Mouse (Mus musculus): ENCODE measurements at regions not wholly inside any gene's neighbourhood (a gene's known extent, or its start where the extent isn't known, plus 50 kb on each side); places are given as distances from the start of the nearest gene placed in this dataset.

- Histone ChIP-seq H3K4me1 (replicated peaks; ENCODE audit: control insufficient read depth, insufficient read depth, low read length) (no peaks in the 10 kb centered on the region), H3K9me3 (ENCODE audit: control insufficient read depth, low read length) (no peaks in the 10 kb centered on the region), H3K4me3 (ENCODE audit: low read depth, low read length) (no peak overlapping the region), H3K27ac (ENCODE audit: low read depth, low read length) (no peak overlapping the region), H3K27me3 (ENCODE audit: control insufficient read depth, insufficient read depth, low read length) (no peaks in the 10 kb centered on the region), H3K4me2 (replicated peaks; ENCODE audit: low read depth, low read length) (no peak overlapping the region), H3K9ac (ENCODE audit: low read depth, low read length) (no peak overlapping the region), H3K36me3 (ENCODE audit: control insufficient read depth, insufficient read depth, low read length) (no peaks in the 10 kb centered on the region)
- ATAC-seq (ENCODE audit: low FRiP score): no peak
- WGBS: 74% methylated on average over 2 of the region's 2 CpGs
- no peak for DNase-seq (ENCODE audit: low spot score)
These were observed 289.8 kb downstream of the Gm826 start for GRCm38 (mm10) chr2:160044184-160044583.

DNA sequence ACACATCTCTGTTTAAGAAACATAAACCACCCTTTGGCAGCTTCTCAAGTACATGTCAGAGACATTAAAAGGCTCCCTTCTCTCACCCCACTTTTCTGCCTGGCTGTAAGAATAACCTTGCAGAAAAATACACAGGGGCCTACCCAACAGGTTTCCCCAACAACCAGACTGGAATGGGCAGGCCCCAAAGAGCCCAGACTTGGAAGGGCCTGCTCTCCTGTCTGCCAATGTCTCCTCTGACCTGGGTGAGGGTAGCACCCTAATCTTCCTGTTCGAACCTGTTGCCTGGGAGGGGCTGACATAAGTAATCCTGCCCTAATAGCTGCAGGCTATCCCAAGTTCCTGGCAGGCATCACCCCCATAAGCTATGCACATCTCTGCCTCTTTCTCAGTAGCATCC is 304.5 kb downstream of the Gm826 start:
- Histone ChIP-seq H3K4me3 (ENCODE audit: low read depth, low read length) (no peak overlapping the region), H3K4me2 (replicated peaks; ENCODE audit: low read depth, low read length) (no peak overlapping the region), H3K36me3 (ENCODE audit: control insufficient read depth, insufficient read depth, low read length) (no peaks in the 10 kb centered on the region), H3K4me1 (replicated peaks; ENCODE audit: control insufficient read depth, insufficient read depth, low read length) (no peaks in the 10 kb centered on the region), H3K27me3 (ENCODE audit: control insufficient read depth, insufficient read depth, low read length) (no peaks in the 10 kb centered on the region), H3K9me3 (ENCODE audit: control insufficient read depth, low read length) (no peaks in the 10 kb centered on the region), H3K27ac (ENCODE audit: low read depth, low read length) (no peak overlapping the region), H3K9ac (ENCODE audit: low read depth, low read length) (no peak overlapping the region)
- WGBS: 100% methylated on average over 1 of the region's 1 CpGs
- ATAC-seq (ENCODE audit: low FRiP score): no peak
- no peak for DNase-seq (ENCODE audit: low spot score)

DNA sequence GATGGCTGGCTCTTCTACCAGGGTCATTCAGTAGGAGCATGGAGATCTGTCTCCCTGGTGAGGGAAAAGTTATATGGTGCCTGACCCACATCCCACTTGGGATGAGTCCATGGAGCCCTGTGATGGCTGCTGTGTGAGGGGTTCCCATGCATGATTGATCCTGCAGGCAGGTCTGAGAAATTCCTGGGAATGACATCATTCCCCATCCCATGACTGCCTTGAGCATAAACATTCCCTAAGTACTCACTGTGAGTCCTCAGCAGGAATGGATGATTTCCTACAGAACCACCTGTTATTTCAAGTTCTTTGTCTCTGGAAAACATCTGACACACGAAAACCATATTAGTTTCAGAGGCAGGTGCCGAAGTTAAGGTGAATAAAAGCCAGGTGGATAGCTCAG is 305.5 kb downstream of the Gm826 start:
- Histone ChIP-seq H3K4me3 (ENCODE audit: low read depth, low read length) (no peak overlapping the region), H3K4me2 (replicated peaks; ENCODE audit: low read depth, low read length) (no peak overlapping the region), H3K27me3 (ENCODE audit: control insufficient read depth, insufficient read depth, low read length) (no peaks in the 10 kb centered on the region), H3K4me1 (replicated peaks; ENCODE audit: control insufficient read depth, insufficient read depth, low read length) (no peaks in the 10 kb centered on the region), H3K9ac (ENCODE audit: low read depth, low read length) (no peak overlapping the region), H3K36me3 (ENCODE audit: control insufficient read depth, insufficient read depth, low read length) (no peaks in the 10 kb centered on the region), H3K9me3 (ENCODE audit: control insufficient read depth, low read length) (no peaks in the 10 kb centered on the region), H3K27ac (ENCODE audit: low read depth, low read length) (no peak overlapping the region)
- no peak for DNase-seq (ENCODE audit: low spot score)
- ATAC-seq (ENCODE audit: low FRiP score): no peak
- 85% methylated on average over 2 of the region's 2 CpGs for WGBS

DNA sequence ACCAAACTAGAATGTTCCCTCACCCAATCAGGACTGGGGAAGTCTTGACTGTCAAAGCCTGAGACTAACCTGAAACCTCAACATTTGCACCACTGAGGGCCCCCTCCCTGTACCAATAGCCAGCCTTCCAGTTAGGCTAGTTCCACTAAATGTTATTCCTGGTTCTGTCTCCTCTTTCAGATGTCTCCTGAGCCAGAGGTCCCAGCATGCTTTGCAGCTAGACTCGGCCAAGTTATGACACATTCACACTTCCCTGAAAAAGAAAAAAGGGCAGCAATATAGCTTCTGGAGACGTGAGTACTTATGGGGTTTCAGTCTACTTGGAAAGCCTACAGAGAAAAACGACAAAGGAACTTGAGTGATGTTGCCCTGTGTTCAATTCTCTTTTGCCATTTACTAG is 308.1 kb downstream of the Gm826 start:
- no peak overlapping the region for H3K9ac ChIP-seq (ENCODE audit: low read depth, low read length)
- H3K36me3 ChIP-seq (ENCODE audit: control insufficient read depth, insufficient read depth, low read length): no peaks in the 10 kb centered on the region
- no peaks in the 10 kb centered on the region for H3K4me1 ChIP-seq (replicated peaks; ENCODE audit: control insufficient read depth, insufficient read depth, low read length)
- DNase-seq (ENCODE audit: low spot score) (no peak), ATAC-seq (ENCODE audit: low FRiP score) (no peak)
- no peaks in the 10 kb centered on the region for H3K9me3 ChIP-seq (ENCODE audit: control insufficient read depth, low read length)
- H3K27ac ChIP-seq (ENCODE audit: low read depth, low read length): no peak overlapping the region
- 83% methylated on average over 3 of the region's 3 CpGs for WGBS
- H3K27me3 ChIP-seq (ENCODE audit: control insufficient read depth, insufficient read depth, low read length): no peaks in the 10 kb centered on the region
- H3K4me3 ChIP-seq (ENCODE audit: low read depth, low read length): no peak overlapping the region
- H3K4me2 ChIP-seq (replicated peaks; ENCODE audit: low read depth, low read length): no peak overlapping the region

- no peak overlapping the region for H3K4me3 ChIP-seq (ENCODE audit: low read depth, low read length)
- no peaks in the 10 kb centered on the region for H3K9me3 ChIP-seq (ENCODE audit: control insufficient read depth, low read length)
- no peak overlapping the region for H3K9ac ChIP-seq (ENCODE audit: low read depth, low read length)
- 75% methylated on average over 4 of the region's 4 CpGs for WGBS
- H3K27ac ChIP-seq (ENCODE audit: low read depth, low read length): no peak overlapping the region
- H3K4me2 ChIP-seq (replicated peaks; ENCODE audit: low read depth, low read length): no peak overlapping the region
- no peaks in the 10 kb centered on the region for H3K27me3 ChIP-seq (ENCODE audit: control insufficient read depth, insufficient read depth, low read length)
- H3K4me1 ChIP-seq (replicated peaks; ENCODE audit: control insufficient read depth, insufficient read depth, low read length): no peaks in the 10 kb centered on the region
- ATAC-seq (ENCODE audit: low FRiP score) (no peak), DNase-seq (ENCODE audit: low spot score) (no peak)
- no peaks in the 10 kb centered on the region for H3K36me3 ChIP-seq (ENCODE audit: control insufficient read depth, insufficient read depth, low read length)
These were observed 312.4 kb downstream of the Gm826 start for GRCm38 (mm10) chr2:160021541-160021940.

- no peak overlapping the region for H3K27ac ChIP-seq (ENCODE audit: low read depth, low read length)
- no peak for ATAC-seq (ENCODE audit: low FRiP score)
- no peak for DNase-seq (ENCODE audit: low spot score)
- H3K27me3 ChIP-seq (ENCODE audit: control insufficient read depth, insufficient read depth, low read length): no peaks in the 10 kb centered on the region
- H3K9me3 ChIP-seq (ENCODE audit: control insufficient read depth, low read length): no peaks in the 10 kb centered on the region
- no peaks in the 10 kb centered on the region for H3K4me1 ChIP-seq (replicated peaks; ENCODE audit: control insufficient read depth, insufficient read depth, low read length)
- H3K9ac ChIP-seq (ENCODE audit: low read depth, low read length): no peak overlapping the region
- no peaks in the 10 kb centered on the region for H3K36me3 ChIP-seq (ENCODE audit: control insufficient read depth, insufficient read depth, low read length)
- H3K4me2 ChIP-seq (replicated peaks; ENCODE audit: low read depth, low read length): no peak overlapping the region
- H3K4me3 ChIP-seq (ENCODE audit: low read depth, low read length): no peak overlapping the region
- WGBS: 87% methylated on average over 2 of the region's 2 CpGs
These were observed 313.1 kb downstream of the Gm826 start for GRCm38 (mm10) chr2:160020876-160021275.

GRCm38 (mm10) chr2:160017020-160017812 is 316.7 kb downstream of the Gm826 start:
- Histone ChIP-seq H3K27ac (ENCODE audit: low read depth, low read length) (no peak overlapping the region), H3K9ac (ENCODE audit: low read depth, low read length) (no peak overlapping the region), H3K27me3 (ENCODE audit: control insufficient read depth, insufficient read depth, low read length) (no peaks in the 10 kb centered on the region), H3K9me3 (ENCODE audit: control insufficient read depth, low read length) (no peaks in the 10 kb centered on the region), H3K36me3 (ENCODE audit: control insufficient read depth, insufficient read depth, low read length) (no peaks in the 10 kb centered on the region), H3K4me1 (replicated peaks; ENCODE audit: control insufficient read depth, insufficient read depth, low read length) (no peaks in the 10 kb centered on the region), H3K4me2 (replicated peaks; ENCODE audit: low read depth, low read length) (no peak overlapping the region), H3K4me3 (ENCODE audit: low read depth, low read length) (no peak overlapping the region)
- DNase-seq (ENCODE audit: low spot score): no peak
- 79% methylated on average over 5 of the region's 5 CpGs for WGBS
- ATAC-seq (ENCODE audit: low FRiP score): no peak

GRCm38 (mm10) chr2:160011421-160011820 is 322.5 kb downstream of the Gm826 start:
- Histone ChIP-seq H3K9me3 (ENCODE audit: control insufficient read depth, low read length) (no peaks in the 10 kb centered on the region), H3K36me3 (ENCODE audit: control insufficient read depth, insufficient read depth, low read length) (no peaks in the 10 kb centered on the region), H3K9ac (ENCODE audit: low read depth, low read length) (no peak overlapping the region), H3K4me2 (replicated peaks; ENCODE audit: low read depth, low read length) (no peak overlapping the region), H3K4me3 (ENCODE audit: low read depth, low read length) (no peak overlapping the region), H3K4me1 (replicated peaks; ENCODE audit: control insufficient read depth, insufficient read depth, low read length) (no peaks in the 10 kb centered on the region), H3K27ac (ENCODE audit: low read depth, low read length) (no peak overlapping the region), H3K27me3 (ENCODE audit: control insufficient read depth, insufficient read depth, low read length) (no peaks in the 10 kb centered on the region)
- WGBS: 90% methylated on average over 6 of the region's 6 CpGs
- DNase-seq (ENCODE audit: low spot score) (no peak), ATAC-seq (ENCODE audit: low FRiP score) (no peak)

GRCm38 (mm10) chr2:160002695-160003094 is 331.3 kb downstream of the Gm826 start:
- no peak overlapping the region for H3K27ac ChIP-seq (ENCODE audit: low read depth, low read length)
- H3K4me3 ChIP-seq (ENCODE audit: low read depth, low read length): no peak overlapping the region
- no peak overlapping the region for H3K9ac ChIP-seq (ENCODE audit: low read depth, low read length)
- no peaks in the 10 kb centered on the region for H3K27me3 ChIP-seq (ENCODE audit: control insufficient read depth, insufficient read depth, low read length)
- no peak for ATAC-seq (ENCODE audit: low FRiP score)
- H3K4me2 ChIP-seq (replicated peaks; ENCODE audit: low read depth, low read length): no peak overlapping the region
- H3K9me3 ChIP-seq (ENCODE audit: control insufficient read depth, low read length): no peaks in the 10 kb centered on the region
- no peaks in the 10 kb centered on the region for H3K4me1 ChIP-seq (replicated peaks; ENCODE audit: control insufficient read depth, insufficient read depth, low read length)
- H3K36me3 ChIP-seq (ENCODE audit: control insufficient read depth, insufficient read depth, low read length): no peaks in the 10 kb centered on the region
- no peak for DNase-seq (ENCODE audit: low spot score)
- 67% methylated on average over 3 of the region's 3 CpGs for WGBS
